Mouse (Mus musculus): Measurements from ENCODE around the gene Nop53. TPM values are rescaled to one million over a fixed set of nuclear protein-coding genes. Genes with fewer than 3 reads are reported as not detected.

The Nop53 gene
- 100 to 1,000 TPM; 135 to 141 TPM for total RNA-seq (2021)
- long read RNA-seq, experiment 1, transcript Nop53-201 (13 exons, 3,176 nt) = major isoform, 89 of 96 reads
- long read RNA-seq, experiment 1, partial matches to known transcripts = 4 of 96 reads
- long read RNA-seq, experiment 1, other reads (novel, unspliced or antisense) = 3 of 96 reads
- long read RNA-seq, experiment 2, transcript Nop53-201 (13 exons, 3,176 nt) = major isoform, 120 of 125 reads
- long read RNA-seq, experiment 2, partial matches to known transcripts = 3 of 125 reads
- long read RNA-seq, experiment 2, other reads (novel, unspliced or antisense) = 2 of 125 reads

DNA sequence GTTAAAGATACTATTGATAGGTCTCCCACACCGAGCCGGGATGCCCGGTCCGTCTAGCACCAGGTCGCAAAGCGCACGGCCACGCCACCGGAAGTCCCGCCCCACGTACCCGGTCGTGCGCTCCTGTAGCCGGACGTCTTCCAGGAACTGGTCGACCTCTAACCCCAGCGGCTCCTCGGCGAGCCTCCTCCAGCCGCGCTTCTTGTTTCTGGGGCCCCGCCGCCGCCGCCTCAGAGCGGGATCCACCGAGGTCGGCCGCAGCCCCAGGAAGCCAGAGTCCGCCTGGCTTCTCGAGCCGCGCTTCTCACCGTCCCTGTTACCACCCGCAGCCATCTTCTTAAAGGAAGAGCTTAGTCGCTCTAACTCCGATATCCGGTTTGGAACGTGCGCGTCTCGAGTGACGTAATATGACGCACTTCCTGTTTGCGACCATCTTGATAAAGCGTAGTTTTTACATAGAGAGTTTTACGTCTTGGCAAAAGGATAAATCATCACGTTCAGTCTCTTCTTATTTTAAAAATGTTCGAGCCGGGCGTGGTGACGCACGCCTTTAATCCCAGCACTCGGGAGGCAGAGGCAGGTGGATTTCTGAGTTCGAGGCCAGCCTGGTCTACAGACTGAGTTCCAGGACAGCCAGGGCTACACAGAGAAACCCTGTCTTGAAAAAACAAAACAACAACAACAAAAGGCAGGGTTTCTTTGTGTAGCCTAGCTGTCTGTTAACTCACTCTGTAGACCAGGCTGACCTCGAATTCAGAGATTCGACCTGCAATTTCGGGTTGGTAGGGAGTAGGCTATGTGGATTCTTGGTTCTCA is at the start of gene Nop53:
TSS of gene Nop53 (minus strand) at position 354 of the 816 bp plus-strand sequence.
- peak; percentile 90 for DNase-seq

DNA sequence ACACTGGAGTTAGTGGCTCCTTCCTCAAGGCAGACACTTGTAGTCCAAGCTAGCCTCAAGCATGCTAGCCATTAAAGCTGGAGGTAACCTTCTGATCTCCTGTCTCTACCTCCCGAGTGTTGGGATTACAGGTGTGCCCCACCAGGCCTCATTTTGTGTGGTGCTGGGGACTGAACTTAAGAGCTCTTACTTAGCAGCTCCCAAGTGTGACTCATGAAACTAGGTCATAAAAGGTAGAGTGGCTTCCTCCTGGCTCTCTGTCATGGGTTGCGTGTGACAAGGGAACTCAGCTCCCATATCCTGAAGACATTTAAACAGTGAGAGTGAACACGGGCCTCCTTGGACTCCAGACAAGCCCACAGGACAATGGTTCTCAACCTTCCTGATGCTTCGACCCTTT is 47.9 kb upstream of the Nop53 start:
- DNase-seq = no peak

DNA sequence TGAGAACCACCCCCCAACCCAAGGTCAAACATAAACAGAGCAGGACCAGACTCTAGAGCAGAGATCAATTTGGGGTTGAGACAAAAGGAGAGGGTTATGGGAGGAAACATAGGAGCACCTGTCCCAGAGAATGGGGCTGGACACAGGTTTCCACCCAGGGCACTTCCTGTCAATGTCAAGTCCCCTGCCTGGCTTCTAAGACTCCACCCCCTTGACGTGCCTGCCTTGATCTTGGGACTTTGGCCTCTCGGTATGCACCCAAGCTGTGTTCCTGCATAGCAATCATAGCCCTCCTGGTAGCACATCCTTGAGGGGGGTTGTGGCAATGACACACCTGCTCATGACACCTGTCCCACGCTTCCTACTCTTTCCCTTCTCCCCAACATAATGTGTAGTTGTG is 47.3 kb upstream of the Nop53 start:
- no peak for DNase-seq

DNA sequence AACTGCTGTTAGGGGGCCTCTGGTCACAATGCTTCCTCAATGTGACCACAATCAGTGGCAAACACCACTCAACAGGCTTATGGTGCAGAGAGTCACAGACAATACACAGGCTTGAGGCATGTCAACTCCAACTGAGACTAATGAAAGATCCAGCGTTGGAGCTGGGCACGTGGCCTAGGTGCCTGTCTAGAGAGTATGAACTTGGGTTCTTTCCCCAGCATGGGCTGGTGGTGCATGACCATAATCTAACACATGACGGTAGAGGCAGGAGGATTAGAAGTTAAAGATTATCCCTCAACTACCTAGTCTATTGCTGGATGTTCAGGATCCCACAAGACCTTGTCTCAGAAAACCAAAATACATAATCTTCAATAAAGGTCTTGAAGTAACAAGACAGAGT is 45.9 kb upstream of the Nop53 start:
- no peak for DNase-seq

DNA sequence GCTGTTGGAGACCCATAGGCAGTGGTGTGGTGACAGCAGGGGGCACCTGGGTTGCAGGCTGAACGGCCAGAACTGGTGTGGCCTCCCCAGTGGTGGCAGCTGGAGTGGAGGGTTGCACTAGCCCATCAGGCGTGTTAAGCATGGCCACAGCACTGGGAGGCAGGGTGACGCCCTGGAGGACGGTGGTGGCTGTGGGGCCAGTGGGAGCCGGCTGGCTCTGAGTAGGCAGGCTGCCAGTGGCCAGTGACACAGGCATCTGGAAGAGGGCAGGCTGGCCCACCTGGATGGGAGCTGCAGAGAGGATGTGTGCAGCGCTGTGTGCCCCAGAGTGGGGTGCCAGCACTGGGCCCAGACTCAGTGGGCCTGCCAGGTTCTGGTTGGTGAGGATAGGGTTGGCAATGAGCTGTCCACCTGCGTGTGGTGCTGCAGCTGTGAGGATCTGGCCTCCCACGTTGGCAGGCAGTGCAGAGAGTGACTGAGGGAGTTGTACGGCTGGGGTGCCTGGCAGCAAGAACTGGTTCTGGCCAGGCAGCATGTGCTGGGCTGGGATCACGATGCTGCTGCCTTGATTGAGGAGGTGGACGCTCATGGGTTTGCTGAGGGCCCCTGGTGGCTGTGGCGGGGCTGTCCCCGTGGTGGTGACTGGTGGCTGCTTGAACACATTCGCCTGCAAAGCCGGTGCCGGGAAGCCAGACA is 41.9 kb upstream of the Nop53 start:
- no peak for DNase-seq

DNA sequence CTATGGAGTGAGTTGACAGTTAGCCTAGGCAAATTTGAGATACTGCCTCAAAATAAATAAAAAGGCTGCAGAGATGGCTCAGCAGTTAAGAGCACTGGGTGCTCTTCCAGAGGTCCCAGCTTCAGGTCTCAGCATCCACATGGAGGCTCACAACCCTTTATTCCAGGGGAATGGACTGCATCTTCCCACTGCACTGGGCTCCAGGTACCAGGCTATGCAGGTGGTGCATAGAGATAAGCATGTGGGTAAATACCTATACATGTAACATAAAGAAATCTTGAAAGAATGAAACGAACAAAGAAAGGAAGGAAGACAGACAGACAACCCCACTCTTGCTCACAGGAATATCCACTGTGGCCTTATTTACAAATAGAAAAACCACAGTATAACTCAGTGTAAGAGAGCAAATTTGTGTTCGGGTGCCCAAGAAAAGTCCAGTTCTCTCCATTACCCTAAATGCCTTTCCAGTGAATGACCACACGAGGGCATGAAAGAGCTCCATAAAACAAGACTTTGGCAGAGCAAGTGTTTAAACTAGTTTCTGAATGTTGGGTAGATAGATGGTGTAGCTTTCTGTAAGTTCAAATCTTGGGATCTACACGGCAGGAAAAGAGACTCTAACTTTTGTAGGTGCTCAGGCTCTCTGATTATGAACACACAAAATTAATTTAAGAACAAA is 37.0 kb upstream of the Nop53 start:
- no peak for DNase-seq

DNA sequence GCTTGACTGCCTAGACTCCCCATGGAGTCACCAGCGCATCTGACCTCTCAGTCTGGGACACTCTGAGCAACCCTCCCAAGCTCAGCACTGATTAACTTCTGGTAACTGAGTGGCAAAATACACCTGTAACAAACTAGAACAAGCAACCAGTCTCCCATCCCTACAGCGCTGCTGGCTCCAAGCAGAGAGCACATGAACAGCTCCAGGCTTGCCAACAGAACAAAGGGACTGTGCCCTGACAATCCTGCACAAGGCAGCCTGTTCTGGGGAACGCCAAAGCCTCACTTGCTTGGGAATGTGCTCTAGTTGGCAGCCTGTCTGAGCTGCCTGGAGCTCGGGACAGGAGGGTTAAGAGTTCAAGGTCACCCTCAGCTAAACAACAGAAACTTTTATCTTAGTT is 35.7 kb upstream of the Nop53 start:
- no peak for DNase-seq

DNA sequence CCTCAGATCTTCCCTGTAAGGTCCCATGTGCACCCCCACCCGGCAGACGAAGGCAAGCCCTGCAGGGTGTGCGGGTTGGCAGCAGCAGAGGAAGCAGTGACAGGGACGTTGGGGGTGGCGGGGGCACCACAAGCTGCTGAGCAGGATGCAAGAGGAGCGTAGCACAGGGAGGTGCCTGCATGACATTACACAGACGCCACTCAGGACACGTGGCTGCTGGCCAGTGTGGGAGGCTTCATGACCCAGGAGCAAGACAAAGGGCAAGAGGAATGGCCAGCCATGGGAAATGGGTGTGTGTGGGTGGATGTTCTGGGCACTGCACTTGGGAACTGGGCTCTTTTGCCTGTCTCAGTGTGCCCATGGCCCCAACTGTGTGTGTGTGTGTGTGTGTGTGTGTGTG is 34.4 kb upstream of the Nop53 start:
- no peak for DNase-seq

DNA sequence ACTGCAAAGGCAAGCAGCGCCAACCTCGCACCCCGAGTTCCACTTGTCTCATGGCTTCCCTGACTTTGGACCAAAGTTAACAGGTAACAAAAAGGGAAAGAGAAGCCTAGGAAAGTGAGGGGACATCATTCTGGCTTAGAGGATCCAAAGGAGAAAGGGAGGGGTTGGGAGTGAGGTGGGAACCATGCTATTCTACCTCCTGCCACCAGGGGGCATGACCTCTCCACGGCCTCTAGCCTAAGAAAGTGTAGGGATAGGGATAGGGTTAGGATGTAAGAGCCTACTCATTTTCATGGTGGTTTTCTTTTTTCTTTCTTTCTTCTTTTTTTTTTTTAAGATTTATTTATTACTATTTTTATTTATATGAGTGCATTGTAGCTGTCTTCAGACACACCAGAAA is 30.0 kb upstream of the Nop53 start:
- peak; percentile 54 for DNase-seq

DNA sequence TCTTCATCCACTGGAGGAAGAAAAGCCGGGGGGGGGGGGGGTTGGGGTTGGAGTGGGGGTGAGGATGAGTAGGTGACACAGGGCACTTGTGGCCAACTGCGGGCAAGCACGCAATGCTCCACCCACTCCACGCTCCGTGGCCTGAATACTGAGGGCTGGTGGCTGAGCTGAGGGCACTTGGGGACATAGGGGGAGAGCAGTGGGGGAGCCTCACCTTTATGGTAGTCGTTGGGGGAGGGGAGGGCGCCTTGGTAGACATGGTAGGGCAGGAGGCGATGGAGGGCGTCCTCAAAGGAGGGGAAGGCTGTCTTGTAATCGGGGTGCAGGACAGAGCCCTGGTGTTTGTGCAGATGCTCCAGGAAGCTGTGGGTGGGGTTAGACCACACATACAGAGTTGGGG is 29.6 kb upstream of the Nop53 start:
- no peak for DNase-seq

DNA sequence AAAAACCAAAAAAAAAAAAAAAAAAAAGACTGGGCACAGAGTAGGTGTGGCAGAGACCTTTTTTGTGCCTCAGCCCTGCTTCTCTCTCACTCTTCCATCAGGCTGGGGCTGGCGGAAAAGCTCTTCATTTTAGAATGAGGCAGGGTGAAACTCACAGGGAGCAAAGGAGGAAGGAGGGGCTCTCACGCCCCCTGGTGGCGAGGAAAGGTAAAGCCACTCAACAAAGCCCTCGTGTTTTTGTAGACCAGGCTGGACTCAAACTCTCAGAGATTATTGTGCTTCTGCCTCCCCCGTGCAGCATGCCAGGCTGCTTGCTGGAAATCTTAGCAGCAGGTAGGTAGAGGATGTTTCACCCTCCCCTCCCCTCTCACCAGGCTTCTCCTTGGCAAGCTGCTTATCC is 28.8 kb upstream of the Nop53 start:
- DNase-seq = peak; percentile 72

DNA sequence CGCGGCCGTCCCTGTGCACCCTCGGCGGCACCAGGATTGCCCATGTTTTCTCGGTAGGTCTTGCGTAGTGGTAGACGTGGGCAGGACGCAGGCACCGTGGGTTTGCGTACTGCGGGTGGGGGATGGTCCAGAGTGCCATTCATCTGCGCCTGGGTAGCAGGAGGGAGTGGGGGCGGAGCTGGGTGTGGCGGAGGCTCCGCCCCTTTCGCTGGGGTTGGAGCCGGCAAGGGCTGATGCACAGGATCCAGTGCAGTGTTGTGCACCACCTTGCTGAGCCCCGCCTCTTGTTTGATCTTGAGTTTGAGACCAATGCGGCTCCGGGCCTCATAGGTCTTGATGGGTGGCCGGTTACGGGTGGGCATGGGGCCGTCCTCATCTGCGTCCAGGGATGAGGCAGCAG is 26.4 kb upstream of the Nop53 start:
- no peak for DNase-seq

DNA sequence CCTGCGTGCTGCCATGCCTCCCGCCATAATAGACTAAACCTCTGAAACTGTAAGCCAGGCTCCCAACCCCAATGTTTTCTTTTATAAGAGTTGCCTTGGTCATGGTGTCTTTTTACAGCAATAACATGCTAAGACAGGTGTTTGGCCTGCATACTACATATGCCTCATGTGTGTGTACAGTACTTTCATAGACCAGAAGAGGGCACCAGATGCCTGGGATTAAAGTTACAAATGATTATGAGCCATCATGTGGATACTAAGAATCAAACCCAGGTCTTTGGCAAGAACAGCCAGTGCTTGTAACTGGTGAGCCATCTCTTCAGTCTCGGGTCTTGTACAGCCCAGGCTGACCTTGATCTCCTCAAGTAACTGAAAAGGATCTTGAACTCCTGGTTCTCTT is 23.8 kb upstream of the Nop53 start:
- no peak for DNase-seq

DNA sequence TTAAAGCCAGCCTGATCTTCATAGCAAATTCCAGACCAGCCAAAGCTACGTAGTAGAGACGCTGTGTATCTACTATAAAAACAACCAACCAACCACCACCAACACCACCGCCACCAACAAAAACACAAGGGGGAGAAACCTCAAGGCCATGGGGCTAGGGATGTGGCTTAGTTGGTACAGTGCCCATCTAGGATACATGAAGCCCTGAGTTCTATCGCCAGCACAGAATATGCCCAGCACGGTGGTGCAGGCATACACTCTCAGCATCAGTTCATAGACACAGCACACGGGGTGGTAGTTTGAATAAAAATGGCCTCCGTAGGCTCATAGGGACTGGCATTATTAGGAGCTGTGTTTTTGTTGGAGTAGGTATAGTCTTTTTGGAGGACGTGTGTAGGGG is 22.4 kb upstream of the Nop53 start:
- DNase-seq = no peak

DNA sequence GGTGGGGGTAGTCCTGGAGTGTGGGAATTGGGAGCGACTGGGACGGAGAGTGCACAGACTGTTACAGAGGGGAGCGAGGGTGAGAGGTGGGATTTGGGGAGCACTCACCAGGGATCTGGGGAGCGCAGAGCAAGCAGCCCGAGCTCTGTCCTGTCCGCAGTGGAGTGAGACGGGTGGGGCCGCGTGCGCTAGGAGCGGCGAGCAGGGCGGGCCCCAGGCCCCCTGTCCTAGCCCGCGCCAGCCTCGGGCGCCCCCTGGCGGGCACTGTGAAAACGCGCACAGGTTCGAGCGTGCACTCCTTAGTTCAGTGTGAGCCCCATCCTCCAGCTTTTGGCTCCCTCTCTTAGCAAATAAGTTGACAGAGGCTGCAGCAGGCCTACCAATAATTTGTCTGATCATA is 21.4 kb upstream of the Nop53 start, which contains the start of gene Ehd2:
TSS of gene Ehd2 (minus strand) at position 256 of the 400 bp plus-strand sequence.
- peak; percentile 89 for DNase-seq

DNA sequence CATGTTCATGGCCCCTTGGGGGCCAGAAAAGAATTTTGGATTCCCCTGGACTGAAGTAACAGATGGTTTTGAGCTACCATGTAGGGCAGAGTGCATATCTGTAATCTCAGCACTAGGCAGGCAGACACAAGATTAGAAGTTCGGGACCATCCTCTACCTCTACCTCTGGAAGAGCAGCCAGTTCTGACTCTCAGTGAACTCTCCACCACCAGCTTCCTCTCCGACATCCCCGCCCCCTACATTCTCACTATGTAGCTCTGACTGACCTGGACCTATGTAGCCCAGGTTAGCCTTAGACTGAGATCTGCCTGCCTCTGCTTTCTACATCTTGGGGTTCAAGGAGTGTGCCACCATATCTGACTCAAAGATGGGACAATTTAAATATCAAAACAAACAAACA is 20.6 kb upstream of the Nop53 start:
- no peak for DNase-seq

DNA sequence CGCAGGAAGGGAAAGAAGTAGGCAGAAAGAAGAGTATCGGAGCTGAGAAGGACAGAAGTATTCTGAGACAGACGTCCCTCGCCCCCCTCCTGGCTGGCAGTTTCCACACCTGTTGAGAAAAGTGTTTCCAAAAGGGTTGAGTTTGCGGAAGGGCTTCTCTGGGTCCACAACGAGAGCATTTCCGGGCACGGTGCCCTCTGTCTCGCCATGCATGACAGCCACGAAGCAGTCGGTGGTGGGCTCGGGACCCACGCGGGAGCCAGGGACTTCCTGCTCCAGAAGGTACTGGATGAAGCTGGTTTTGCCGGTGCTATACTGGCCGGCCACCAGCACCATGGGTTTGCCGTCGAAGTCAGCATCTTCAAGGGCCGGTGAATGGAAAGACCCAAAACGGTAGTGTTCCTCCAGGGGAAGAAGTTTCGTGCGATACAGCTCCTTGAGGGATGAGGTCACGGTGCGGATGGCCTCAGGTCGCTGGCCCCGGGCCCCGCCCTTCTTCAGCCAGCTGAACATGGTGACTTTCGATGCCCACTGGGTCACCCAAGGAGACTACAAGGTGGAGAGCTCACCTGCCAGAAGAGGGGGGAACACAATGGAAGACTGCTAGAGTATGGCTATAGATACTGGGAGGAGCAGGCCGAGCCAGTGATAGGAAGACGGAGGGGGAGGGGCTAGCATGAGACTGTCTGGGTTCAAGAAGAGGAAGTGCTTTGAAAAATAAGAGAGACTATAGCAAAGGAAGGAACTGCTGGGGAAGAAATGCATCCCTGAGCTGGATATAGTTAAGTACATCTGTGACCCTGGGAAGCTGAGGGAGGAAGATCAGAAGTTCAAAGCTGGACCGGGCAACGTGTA is 18.2 kb upstream of the Nop53 start:
- peak; percentile 49 for DNase-seq

DNA sequence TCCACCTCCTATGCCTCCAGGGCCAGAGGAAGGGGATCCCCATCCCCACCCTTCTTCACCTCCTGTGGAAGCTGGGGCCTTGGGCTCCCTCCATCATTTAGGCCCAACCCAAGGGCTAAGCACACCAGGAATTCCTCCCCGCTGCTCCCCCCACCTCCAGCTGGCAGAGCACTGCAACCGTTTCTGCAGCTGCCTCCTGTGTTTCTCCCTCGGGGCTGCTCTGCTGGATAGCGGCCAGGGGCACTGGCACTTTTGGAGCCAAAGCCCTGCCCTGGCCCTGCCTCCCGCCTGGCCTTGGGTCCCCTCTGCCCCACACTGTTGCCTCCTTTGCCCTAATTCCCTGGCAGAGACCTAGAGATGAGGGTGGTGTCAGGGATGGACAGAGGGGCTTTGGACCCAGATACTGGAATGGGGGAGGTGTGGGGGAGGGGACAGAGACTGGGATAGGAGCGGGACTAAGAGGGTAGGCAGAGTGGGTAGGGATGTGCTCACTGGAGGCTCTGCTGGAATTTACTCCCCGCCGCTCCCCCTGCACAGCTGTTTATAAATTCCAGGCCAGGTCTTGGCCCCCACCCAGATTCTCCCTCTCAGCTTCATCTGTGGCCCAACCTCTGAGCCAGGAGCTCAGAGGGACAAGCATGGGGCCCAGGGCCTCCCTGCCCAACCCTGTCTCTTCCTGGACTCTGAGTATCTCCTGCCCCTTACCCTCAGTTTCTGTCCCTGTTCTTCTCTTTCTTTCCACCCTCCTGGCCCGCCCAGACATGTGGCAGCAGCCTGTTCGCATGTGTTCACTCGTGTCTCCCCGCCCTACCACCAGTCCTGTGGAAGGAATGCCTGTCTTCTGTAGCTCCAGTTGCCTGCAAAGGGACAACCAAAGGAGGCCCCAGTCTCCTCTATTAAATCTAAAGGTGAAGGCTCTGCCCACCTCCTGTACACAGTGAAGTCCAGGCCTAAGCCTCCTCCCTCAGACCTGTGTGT is 16.7 kb upstream of the Nop53 start:
- DNase-seq = peak; percentile 95

DNA sequence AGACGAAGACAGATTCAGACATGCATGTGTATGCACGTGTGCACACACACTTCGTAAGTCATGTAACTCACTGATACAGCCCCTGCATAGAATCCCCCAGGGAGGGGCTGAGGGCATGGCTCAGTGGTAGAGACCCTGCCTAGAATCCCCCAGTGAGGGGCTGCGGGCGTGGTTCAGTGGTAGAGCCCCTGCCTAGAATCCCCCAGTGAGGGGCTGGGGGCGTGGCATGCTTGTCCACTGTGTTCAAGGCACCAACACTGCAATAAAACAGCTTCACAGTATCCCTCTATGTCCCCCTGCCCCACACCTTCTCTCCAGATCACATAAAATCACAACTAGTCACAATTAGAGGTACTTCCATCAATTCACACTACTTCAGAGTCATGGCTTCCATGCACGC is 15.9 kb upstream of the Nop53 start:
- no peak for DNase-seq

DNA sequence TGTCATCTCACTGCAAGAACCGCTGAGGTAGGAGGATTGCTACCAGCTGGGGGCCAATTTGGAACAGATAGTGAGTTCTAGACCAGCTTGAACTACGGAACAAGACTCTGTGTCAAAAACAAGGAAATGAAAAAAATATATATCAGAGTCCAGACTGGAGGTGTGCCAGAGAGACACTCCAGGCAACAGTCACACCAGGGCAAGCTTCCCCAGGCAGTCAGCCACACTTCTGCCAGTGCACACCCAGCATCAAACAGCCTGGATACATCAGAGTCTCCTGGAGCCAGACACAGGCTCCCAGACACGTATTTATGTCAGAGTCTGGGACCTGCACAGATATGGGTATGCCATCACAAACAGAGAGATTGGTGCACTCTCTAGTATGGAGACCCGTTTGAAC is 15.4 kb upstream of the Nop53 start:
- DNase-seq = no peak
